Mouse (Mus musculus) fibroblast of lung, adult 2 months (primary cell): ENCODE measurements at regions not wholly inside any gene's neighbourhood (a gene's known extent, or its start where the extent isn't known, plus 50 kb on each side); places are given as distances from the start of the nearest gene placed in this dataset.
"Not testable (repeated sequence)": the region's sequence is repeated elsewhere in the genome, so short reads cannot be mapped to it uniquely, and the experiment has no call there.

Experiments used
- DNase-seq: peaks from one replicate; pipeline ENCODE4 v3.0.0-alpha.2; 2011; ENCODE audit warnings: low read depth

- peak; percentile 62 for DNase-seq
Measured at GRCm38 (mm10) chr16:76958597-76959392, 54.7 kb upstream of the Usp25 start.

- DNase-seq: no peak
Measured at GRCm38 (mm10) chr16:76957491-76957890, 56.0 kb upstream of the Usp25 start.

- no peak for DNase-seq
Measured at GRCm38 (mm10) chr16:76957090-76957489, 56.4 kb upstream of the Usp25 start.

DNA sequence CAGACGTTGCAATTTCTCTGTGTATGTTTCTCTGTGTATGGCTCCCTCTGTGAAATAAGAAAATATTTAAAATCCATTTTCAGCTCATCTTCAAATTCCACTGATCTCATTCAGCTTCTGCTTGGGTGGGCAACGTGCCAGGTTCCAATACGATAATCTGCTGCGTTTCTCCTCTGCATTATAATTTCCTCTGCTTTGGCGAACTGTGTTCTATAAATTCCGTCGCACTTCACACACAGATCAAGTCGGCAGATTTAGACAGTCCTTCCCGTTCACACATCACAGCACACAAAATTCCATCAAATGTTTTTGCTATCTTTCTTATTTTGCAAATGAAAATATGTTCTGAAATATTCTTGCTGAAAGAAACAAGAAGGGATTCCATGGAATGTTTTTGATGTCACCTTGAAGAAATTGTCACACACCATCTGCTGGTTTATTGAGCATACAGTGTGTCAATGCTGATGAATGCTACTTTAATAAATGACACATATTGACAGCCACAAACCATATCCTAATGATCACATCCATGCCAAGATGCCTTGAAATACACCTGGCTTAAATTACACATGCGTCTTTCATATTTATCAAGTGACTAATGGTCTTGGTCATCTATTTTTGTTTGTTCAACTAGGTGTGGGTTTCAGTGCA lies 62.5 kb upstream of the Usp25 start:
- no peak for DNase-seq

DNA sequence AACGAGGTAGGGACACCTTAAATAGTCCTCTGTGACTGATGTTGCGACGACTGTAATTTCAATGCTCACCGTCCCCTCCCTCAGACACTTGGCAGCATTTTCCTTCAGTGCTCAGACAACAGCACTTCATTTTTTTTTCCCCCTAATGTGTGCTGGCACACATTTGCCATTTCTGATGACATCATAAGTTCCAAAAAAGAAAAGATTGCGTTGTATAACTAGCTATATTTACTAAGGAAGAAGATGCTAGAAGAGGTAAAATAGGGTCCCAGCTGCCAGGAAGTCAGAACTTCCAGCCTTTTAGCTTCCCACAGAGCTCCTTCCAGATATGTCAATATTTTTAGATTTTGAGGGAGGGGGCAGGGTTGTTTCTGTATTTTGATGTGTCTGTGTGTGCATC lies 66.5 kb upstream of the Usp25 start:
- no peak for DNase-seq

- no peak for DNase-seq
Measured at GRCm38 (mm10) chr16:76938128-76938527, 75.4 kb upstream of the Usp25 start.

- no peak for DNase-seq
Measured at GRCm38 (mm10) chr16:76927901-76928300, 85.6 kb upstream of the Usp25 start.

DNA sequence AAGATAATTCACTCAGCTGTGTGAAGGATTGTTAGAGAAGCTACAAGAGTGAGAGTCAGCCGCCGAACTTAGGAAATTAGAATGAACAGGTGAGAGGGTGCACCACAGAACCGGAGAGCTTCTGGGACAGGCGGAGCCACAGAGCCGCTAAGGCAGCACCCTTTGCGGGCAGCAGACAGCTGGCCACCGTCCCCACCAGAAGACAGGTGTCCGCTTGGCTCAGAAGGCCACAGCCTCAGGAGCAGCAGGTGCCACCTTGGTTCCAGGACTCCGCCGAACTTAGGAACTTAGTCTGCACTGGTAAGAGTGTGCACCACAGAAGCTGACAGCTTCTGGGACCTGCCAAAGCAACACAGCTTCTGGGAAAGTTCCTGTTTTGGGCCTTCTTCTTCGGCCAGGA lies 93.4 kb upstream of the Usp25 start:
- not testable (repeated sequence) for DNase-seq

- no peak for DNase-seq
Measured at GRCm38 (mm10) chr16:76918598-76918997, 94.9 kb upstream of the Usp25 start.

- no peak for DNase-seq
Measured at GRCm38 (mm10) chr16:76914311-76914710, 99.2 kb upstream of the Usp25 start.

DNA sequence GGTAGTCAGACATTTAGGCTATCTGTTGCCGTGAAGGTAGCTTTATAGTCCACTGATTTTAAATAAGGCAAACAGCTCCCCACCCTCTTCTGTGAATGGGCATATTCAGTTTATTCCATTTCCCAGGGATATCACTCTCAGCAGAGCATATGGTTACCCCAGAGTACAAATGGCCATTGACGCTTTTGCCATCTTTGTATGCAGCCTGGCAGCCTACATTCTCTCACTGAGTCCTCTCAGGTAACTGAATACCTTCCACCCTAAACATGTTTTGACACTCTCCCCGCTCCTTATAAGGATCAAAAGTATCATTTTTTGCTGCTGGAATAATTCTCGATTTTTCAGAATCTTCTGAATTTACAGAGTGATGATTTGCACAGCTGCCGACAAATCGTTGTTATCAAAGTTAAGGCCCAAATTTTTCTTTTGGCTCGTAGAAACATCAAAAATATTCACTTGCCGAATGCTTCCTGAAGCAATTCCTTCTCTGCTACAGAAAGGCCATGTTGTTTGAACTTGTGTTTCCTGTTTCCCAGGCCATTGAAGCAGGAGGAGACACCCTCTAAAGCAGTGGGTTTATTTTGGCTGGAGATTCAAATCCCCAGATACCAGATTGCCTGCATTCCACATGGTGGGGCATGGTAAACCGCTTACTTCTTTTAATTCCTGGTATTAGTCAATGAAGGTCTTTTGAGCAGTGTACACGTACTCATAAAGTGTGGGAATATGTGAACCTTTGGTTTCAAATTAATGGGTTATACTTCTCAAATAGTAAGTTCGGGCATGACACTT lies 108.1 kb upstream of the Usp25 start:
- peak; percentile 49 for DNase-seq

- no peak for DNase-seq
Measured at GRCm38 (mm10) chr16:76899083-76899482, 114.4 kb upstream of the Usp25 start.

GRCm38 (mm10) chr16:76896305-76896704 lies 117.2 kb upstream of the Usp25 start:
- DNase-seq: no peak

DNA sequence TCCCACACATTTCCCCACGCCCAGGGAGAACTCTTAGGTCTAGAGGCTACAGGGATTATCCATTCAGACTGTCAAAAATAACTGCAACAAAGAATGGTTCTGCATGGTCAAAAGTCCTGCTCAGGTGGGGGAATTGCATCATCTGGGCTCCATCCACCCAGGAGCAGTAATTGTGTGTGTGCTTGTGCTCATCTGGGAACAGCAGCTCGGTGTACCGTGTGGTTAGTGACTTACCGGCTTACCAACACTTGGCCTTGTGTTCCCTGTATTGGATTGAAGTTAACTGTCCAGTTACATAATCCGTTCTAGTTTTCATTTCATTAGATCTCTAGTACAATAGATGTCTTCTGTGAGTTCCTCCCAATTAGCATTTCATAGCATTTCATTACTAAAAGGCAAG lies 117.7 kb upstream of the Usp25 start:
- no peak for DNase-seq

- DNase-seq: no peak
Measured at GRCm38 (mm10) chr16:76878576-76878975, 134.9 kb upstream of the Usp25 start.

DNA sequence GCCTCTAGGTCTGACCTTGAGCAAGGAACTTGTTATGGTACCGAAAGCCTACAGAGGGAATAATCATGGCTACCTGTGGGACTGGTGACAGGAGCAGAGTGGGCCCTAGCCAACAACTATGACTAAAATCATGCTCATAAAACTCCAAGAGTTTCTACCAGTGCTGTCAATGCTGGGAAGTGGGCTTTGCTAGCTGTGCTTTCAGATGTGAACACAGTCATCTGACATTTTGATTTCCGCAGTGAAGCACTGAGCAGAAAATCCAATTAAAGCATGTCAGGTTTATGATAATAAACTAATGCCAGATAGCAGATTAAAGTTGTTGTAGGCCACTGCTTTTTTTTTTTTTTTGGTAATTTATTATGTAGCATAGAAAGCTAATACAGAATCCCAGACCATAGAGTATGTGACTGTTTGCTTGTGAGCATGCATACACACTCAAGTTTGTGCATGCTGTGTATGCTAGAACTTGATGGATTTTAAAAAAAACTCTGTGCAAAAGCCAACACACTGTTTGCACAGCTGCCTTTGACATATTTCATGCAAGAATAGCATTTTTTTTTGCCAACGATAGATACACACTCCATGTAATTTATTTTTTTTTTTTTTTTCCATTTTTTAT lies 138.0 kb upstream of the Usp25 start:
- DNase-seq: no peak

DNA sequence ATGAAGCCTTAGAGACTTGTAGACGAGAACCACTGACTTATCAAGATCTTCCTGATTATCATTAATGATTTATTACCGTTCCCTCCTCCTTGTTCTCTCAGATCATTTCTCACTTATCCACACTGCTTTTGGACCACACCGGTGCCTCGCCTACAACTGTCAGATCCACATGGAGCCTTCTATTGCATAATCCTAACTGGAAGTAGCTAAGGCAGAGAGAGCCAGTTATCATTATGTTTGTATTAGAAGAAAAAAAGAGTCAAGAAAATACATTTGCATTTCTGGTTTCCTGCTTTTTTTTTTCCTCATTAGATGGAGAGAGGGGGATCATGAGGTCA lies 147.1 kb upstream of the Usp25 start:
- no peak for DNase-seq

DNA sequence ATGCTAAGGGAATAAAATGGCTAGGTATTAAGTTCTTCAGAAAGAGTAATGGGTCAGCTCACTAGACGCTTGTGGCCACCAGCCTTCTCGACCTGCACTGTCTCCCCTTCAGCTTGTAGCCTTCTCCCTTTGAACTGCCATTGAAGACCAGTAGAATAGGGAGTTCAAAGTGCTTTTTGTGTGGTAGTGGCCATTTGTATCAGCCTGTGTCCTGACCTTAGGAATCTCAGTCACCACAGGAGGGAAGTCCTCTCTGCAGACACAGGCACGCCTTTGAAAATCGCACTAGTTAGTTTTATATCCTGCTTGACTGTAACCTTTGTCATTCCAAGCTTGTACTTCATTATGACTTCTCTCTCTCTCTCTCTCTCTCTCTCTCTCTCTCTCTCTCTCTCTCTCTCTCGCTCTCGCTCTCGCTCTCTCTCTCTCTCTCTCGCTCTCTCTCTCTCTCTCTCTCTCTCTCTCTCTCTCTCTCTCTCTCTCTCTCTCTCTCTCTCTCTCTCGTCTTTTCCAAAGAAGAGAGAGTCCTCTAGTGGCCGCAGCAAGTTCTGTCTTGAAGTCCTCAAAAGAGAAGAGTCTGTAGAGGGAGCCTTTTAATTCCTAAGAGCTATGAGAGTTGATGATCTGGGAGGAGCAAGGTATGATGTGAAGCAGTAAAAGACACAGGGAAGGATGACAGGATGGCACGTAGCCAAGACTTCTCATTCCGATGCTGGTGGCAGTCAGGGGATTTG lies 147.6 kb upstream of the Usp25 start:
- DNase-seq: peak; percentile 7

DNA sequence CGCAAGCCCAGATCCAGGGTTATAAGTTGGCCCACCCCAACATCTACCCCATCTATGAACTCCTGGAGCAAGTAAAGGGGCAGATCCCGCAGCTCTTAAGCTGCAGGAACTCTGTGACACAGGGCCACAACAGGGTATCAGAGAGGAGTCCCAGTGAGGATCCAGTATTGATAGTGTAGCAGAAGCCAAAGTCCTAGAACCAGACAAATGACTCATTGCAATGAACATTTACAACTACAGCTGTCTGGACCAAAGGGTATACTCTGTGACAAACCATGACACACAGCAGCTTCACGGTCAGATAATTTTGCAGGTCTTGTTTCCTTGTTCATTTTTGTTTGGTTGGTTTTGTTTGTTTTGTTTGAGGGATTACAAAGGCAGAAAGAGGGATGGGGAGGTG lies 149.1 kb upstream of the Usp25 start:
- no peak for DNase-seq

DNA sequence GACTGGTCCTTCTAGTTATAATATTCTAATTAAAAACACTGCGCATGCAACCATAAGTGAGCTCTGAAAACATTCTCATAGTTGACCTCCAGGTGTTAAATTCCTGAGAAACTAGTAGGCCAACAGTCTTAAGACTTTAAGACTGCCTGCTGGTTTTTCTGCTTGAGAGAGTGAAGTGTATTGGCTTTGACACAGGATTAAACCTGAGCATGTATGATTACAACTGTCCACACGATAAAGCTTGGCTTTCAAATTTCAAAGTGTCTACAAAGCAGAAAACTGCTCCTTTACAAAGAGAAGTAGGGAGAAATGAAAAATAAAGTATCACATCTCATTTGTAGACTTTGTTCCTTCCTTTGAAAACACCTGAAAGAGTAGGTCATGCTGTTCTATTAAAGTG lies 157.7 kb upstream of the Usp25 start:
- no peak for DNase-seq

DNA sequence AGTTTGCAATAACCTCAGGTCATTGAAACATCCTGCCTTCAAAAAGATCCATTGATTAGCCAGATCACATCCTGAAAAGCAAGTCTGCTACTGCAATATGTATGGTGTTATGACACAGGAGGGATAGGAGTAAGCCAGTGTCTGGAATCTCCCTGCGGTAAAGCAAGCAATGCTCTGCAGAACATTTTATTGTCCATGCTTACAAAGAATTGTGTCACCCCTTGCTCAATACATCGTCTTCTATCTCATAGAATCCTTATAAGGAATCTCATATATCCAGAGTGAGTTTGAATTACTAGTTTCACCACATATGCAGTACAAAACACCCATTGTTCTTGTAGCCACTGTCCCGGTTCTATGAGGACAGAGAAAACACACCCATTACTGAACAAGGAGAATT lies 162.1 kb upstream of the Usp25 start:
- DNase-seq: no peak

GRCm38 (mm10) chr16:76837450-76837849 lies 176.1 kb upstream of the Usp25 start:
- DNase-seq: no peak
